Mouse (Mus musculus) neural tube, embryonic 11.5 days (tissue): Measurements from ENCODE around the gene Plagl2. TPM values are rescaled to one million over a fixed set of nuclear protein-coding genes. Genes with fewer than 3 reads are reported as not detected.

Experiments
- ATAC-seq: fragments of 200-750 bp; cut with Nextera tagmentation; 2 replicates; pipeline ENCODE4 v1.8.0; 2017; ENCODE audit warnings: moderate number of reproducible peaks, mild to moderate bottlenecking, moderate TSS enrichment, moderate library complexity; ENCODE audit not compliant: insufficient read depth, low FRiP score, low TSS enrichment
- DNase-seq: peaks from one replicate; pipeline ENCODE4 v3.0.0-alpha.2; 2015; ENCODE audit warnings: low spot score
- H3K27ac ChIP-seq: fragments of 300-500 bp; sonication (generic); 2 replicates; pipeline ENCODE4 v1.5.1; 2014; ENCODE audit warnings: low read depth, mild to moderate bottlenecking, low read length
- H3K27me3 ChIP-seq: fragments of 300-500 bp; sonication (generic); 2 replicates; pipeline ENCODE4 v1.6.1; 2014; ENCODE audit warnings: mild to moderate bottlenecking, low read length, mixed read lengths; ENCODE audit not compliant: control insufficient read depth, insufficient read depth
- H3K36me3 ChIP-seq: fragments of 300-500 bp; sonication (generic); 2 replicates; pipeline ENCODE4 v1.6.1; 2014; ENCODE audit warnings: mild to moderate bottlenecking, low read length, moderate library complexity, mixed read lengths; ENCODE audit not compliant: control insufficient read depth, insufficient read depth
- H3K4me1 ChIP-seq: fragments of 300-500 bp; sonication (generic); 2 replicates; pipeline ENCODE4 v1.6.1; 2014; ENCODE audit warnings: low read length, mixed read lengths; ENCODE audit not compliant: control insufficient read depth, insufficient read depth
- H3K4me2 ChIP-seq: fragments of 300-500 bp; sonication (generic); 2 replicates; pipeline ENCODE4 v1.6.1; 2014; ENCODE audit warnings: low read depth, mild to moderate bottlenecking, moderate library complexity
- H3K4me3 ChIP-seq: fragments of 300-500 bp; sonication (generic); 2 replicates; pipeline ENCODE4 v1.5.1; 2014; ENCODE audit warnings: low read depth, low read length
- H3K9ac ChIP-seq: fragments of 300-500 bp; sonication (generic); 2 replicates; pipeline ENCODE4 v1.6.1; 2014; ENCODE audit warnings: mild to moderate bottlenecking, low read length
- H3K9me3 ChIP-seq: fragments of 300-500 bp; sonication (generic); 2 replicates; pipeline ENCODE4 v1.6.1; 2016; ENCODE audit warnings: low read length; ENCODE audit not compliant: control insufficient read depth
- WGBS: fragments of 180-500 bp; shearing (Covaris S2); extraction: QIAGEN DNeasy Blood & Tissue Kit; methylation state at CpG from one replicate; pipeline ENCODE4 v1.1.7; 2014; 5-methylcytosine and 5-hydroxymethylcytosine counted together
- polyA plus RNA-seq: library from polyadenylated mRNA; unstranded; fragments of >200 nt; fragmentation: Nextera tagmentation; extraction: Ambion mirVana; gene quantifications from 2 replicates; pipeline ENCODE4 v1.2.1, GENCODE M21; 2014

Gene Plagl2
- polyA plus RNA-seq, 1 experiment from 2014 or later, result 34.0 TPM

- H3K36me3 ChIP-seq, result peaks cover 16% of the 10 kb centered on the region
- H3K4me1 ChIP-seq, result no peaks in the 10 kb centered on the region
- no peak for ATAC-seq
- 81% methylated on average over 2 of the region's 2 CpGs for WGBS
- H3K9me3 ChIP-seq, result no peaks in the 10 kb centered on the region
- DNase-seq, result no peak
- no peak overlapping the region for H3K9ac ChIP-seq
- no peak overlapping the region for H3K4me3 ChIP-seq
- no peaks in the 10 kb centered on the region for H3K27me3 ChIP-seq
- H3K27ac ChIP-seq, result no peak overlapping the region
- H3K4me2 ChIP-seq, result no peak overlapping the region
These were observed 50.0 kb downstream of the Plagl2 start for GRCm38 (mm10) chr2:153191242-153191641.

DNA sequence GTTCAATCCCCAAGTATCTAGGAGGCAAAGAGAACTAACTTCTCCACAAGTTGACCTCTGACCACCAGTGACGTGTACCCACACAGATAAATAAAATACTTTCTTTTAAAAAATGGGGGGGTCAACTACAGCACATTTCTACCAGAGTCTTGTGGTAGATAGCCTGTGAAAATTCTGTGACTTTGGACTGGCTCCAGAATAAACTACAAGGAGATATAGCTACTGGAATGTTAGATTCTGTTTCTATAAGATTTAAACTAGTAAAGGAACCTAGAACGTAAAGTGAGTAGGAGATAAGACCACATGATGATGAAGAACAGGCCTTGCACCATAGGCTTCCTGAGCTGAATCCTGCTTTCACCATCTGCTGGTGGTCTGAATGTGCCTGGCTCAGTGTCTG, 53.4 kb downstream of the Plagl2 start:
- 88% methylated on average over 2 of the region's 2 CpGs for WGBS
- H3K9me3 ChIP-seq, result no peaks in the 10 kb centered on the region
- no peak overlapping the region for H3K9ac ChIP-seq
- H3K4me2 ChIP-seq, result no peak overlapping the region
- H3K36me3 ChIP-seq, result peaks cover 18% of the 10 kb centered on the region
- no peak overlapping the region for H3K27ac ChIP-seq
- DNase-seq (no peak), ATAC-seq (no peak)
- no peaks in the 10 kb centered on the region for H3K4me1 ChIP-seq
- no peak overlapping the region for H3K4me3 ChIP-seq
- no peaks in the 10 kb centered on the region for H3K27me3 ChIP-seq

GRCm38 (mm10) chr2:153186176-153186591, 55.0 kb downstream of the Plagl2 start:
- DNase-seq, result no peak
- no peaks in the 10 kb centered on the region for H3K9me3 ChIP-seq
- no peak overlapping the region for H3K27ac ChIP-seq
- no peak overlapping the region for H3K9ac ChIP-seq
- ATAC-seq, result no peak
- H3K4me2 ChIP-seq, result no peak overlapping the region
- WGBS, result 78% methylated on average over 2 of the region's 2 CpGs
- H3K36me3 ChIP-seq, result peaks cover 16% of the 10 kb centered on the region
- H3K4me3 ChIP-seq, result no peak overlapping the region
- H3K27me3 ChIP-seq, result no peaks in the 10 kb centered on the region
- H3K4me1 ChIP-seq, result no peaks in the 10 kb centered on the region

DNA sequence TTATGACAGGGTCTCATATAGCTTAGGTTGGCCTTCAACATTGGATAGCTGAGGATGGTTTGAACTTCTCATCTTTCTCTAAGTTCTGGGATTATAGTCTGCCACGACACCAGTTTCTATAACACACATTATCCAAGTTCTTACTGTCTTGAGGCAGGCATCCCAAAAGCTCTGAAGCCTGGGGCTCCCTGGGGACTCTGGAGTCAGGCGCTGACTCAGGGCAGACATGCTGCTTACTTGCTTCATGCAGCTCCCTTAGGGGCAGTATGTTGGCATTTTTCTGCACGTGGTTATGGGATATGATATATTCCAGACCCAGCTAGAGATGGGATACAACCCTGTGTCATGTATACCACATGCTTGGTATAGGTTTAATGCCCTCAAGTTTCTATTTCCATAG, 61.3 kb downstream of the Plagl2 start:
- Histone ChIP-seq H3K27me3 (no peaks in the 10 kb centered on the region), H3K4me2 (no peak overlapping the region), H3K36me3 (peaks cover 7% of the 10 kb centered on the region), H3K27ac (no peak overlapping the region), H3K4me3 (no peak overlapping the region), H3K9ac (no peak overlapping the region), H3K4me1 (no peaks in the 10 kb centered on the region), H3K9me3 (no peaks in the 10 kb centered on the region)
- DNase-seq, result no peak
- no peak for ATAC-seq
- WGBS, result 86% methylated on average over 3 of the region's 3 CpGs

GRCm38 (mm10) chr2:153179126-153179860, 61.9 kb downstream of the Plagl2 start:
- 88% methylated on average over 10 of the region's 10 CpGs for WGBS
- H3K9ac ChIP-seq, result no peak overlapping the region

More at GRCm38 (mm10) chr2:153179126-153179860, 61.9 kb downstream of the Plagl2 start:
- Histone ChIP-seq H3K9me3 (no peaks in the 10 kb centered on the region), H3K4me1 (no peaks in the 10 kb centered on the region), H3K36me3 (peaks cover 5% of the 10 kb centered on the region), H3K27ac (no peak overlapping the region), H3K27me3 (no peaks in the 10 kb centered on the region), H3K4me2 (no peak overlapping the region), H3K4me3 (no peak overlapping the region)
- no peak for DNase-seq
- no peak for ATAC-seq

Other genes with a start within 250 kb of the Plagl2 start
- gene Pdrg1, start 226.0 kb downstream of the Plagl2 start, polyA plus RNA-seq, result 84.9 and 102 TPM in 2 replicates
- 0.59 and 0.99 TPM in 2 replicates for gene Xkr7, start 209.6 kb downstream of the Plagl2 start, polyA plus RNA-seq
- gene Ccm2l, start 175.5 kb downstream of the Plagl2 start, polyA plus RNA-seq, result 1.4 and 1.5 TPM in 2 replicates
- 1.8 and 2.0 TPM in 2 replicates for gene Hck, start 133.0 kb downstream of the Plagl2 start, polyA plus RNA-seq
- 81.1 and 83.3 TPM in 2 replicates for gene Tm9sf4, start 80.1 kb downstream of the Plagl2 start, polyA plus RNA-seq
- gene Tspyl3, start 16.0 kb downstream of the Plagl2 start, polyA plus RNA-seq, result 6.0 and 7.6 TPM in 2 replicates
- 5.4 and 6.3 TPM in 2 replicates for gene Pofut1, start 107 bp upstream of the Plagl2 start, polyA plus RNA-seq
- gene Kif3b, start 50.0 kb upstream of the Plagl2 start, polyA plus RNA-seq, result 7.7 and 8.6 TPM in 2 replicates
- gene Asxl1, start 104.4 kb upstream of the Plagl2 start, polyA plus RNA-seq, result 20.7 and 24.6 TPM in 2 replicates